Mouse (Mus musculus): Measurements from ENCODE around the gene Tpm4. TPM values are rescaled to one million over a fixed set of nuclear protein-coding genes. Genes with fewer than 3 reads are reported as not detected.

The Tpm4 gene
- polyA plus RNA-seq, 1 experiment = 55.7 TPM

DNA sequence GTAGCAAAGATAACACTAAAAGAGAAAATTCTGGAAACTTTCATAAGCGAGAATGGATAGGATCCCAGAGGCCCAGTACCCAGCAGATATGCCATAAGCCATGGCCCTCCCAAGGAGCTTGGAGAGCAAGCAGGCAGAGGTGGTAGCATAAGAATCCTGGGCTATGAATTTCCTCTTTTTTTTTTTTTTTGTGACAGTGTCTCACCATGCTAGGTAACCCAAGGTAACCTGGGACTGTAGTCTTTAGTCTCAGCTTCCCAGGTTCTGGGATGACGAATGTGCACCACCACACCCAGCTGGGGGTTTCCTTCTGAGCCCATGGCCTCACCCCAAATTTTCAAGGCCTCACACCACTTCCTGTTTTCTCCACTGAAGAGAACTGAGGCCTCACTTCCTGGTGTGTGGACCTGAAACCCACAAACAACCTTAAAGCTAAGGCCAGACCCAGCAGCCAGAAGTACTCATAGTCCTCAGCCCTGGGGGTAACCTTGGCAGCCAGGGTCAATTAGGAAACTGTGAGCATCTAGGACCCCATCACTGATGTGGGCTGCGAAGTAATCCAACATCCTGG lies 34.4 kb downstream of the Tpm4 start:
- H3K27ac ChIP-seq (ENCODE audit: insufficient read depth, low read depth, low read length) = peak overlapping the region; percentile 49; the same call in 1 of the 2 replicates
- 94% methylated on average over 3 of the region's 3 CpGs for WGBS
- no peaks in the 10 kb centered on the region for H3K4me1 ChIP-seq (ENCODE audit: control insufficient read depth, insufficient read depth, low read length)
- TF ChIP-seq CTCF (conservative IDR thresholded peaks at IDR 0.05; ENCODE audit: insufficient read depth, insufficient read length, low read depth, low read length) (no peak), POLR2A (IDR thresholded peaks at IDR 0.05; ENCODE audit: low read depth, low read length) (no peak)
- H3K36me3 ChIP-seq (ENCODE audit: control insufficient read depth, insufficient read depth, low read length) = peaks cover under 1% of the 10 kb centered on the region
- H3K27me3 ChIP-seq (replicated peaks; ENCODE audit: control insufficient read depth, insufficient read depth, low read length) = no peaks in the 10 kb centered on the region
- no peak overlapping the region for H3K4me3 ChIP-seq (ENCODE audit: insufficient read depth, low read depth, low read length)
- DNase-seq = no peak

DNA sequence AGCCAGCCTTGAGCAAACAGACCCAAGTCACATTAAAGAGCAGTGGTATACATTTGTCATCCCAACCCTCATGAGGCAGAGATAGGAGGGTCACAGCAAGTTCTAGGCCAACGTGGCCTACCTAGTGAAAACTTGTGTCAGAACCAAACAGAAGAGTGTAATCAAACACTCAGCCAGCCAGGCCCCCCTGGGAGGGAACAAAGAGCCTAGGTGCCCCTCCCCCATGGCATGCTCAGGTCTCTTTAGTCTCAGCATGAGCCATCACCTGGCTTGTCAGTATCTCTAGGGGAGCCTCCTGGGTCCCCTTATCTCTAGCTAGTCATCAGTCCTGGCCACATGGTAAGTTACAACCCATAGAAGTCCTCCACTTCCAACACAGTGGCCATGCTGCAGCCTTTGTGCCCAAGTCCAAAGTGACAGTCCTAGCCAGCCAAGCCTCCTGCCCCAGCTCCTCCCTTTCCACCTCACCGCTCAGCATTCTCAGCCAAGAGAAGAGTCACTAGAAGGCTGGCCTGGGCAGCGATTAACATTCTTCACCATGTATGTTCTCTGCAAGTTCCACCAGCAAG lies 35.0 kb downstream of the Tpm4 start:
- Histone ChIP-seq H3K27ac (ENCODE audit: insufficient read depth, low read depth, low read length) (peak overlapping the region; percentile 49; the same call in 1 of the 2 replicates), H3K4me3 (ENCODE audit: insufficient read depth, low read depth, low read length) (no peak overlapping the region), H3K36me3 (ENCODE audit: control insufficient read depth, insufficient read depth, low read length) (peaks cover 2% of the 10 kb centered on the region), H3K4me1 (ENCODE audit: control insufficient read depth, insufficient read depth, low read length) (no peaks in the 10 kb centered on the region), H3K27me3 (replicated peaks; ENCODE audit: control insufficient read depth, insufficient read depth, low read length) (no peaks in the 10 kb centered on the region)
- TF ChIP-seq CTCF (conservative IDR thresholded peaks at IDR 0.05; ENCODE audit: insufficient read depth, insufficient read length, low read depth, low read length) (no peak), POLR2A (IDR thresholded peaks at IDR 0.05; ENCODE audit: low read depth, low read length) (no peak)
- DNase-seq = peak; percentile 89
- 57% methylated on average over 3 of the region's 3 CpGs for WGBS

- H3K27ac ChIP-seq (ENCODE audit: insufficient read depth, low read depth, low read length) = no peak overlapping the region
- H3K36me3 ChIP-seq (ENCODE audit: control insufficient read depth, insufficient read depth, low read length) = peaks cover 2% of the 10 kb centered on the region
- no peak overlapping the region for H3K4me3 ChIP-seq (ENCODE audit: insufficient read depth, low read depth, low read length)
- WGBS = 68% methylated on average over 5 of the region's 5 CpGs
- H3K27me3 ChIP-seq (replicated peaks; ENCODE audit: control insufficient read depth, insufficient read depth, low read length) = no peaks in the 10 kb centered on the region
- H3K4me1 ChIP-seq (ENCODE audit: control insufficient read depth, insufficient read depth, low read length) = no peaks in the 10 kb centered on the region
- no peak for TF ChIP-seq POLR2A (IDR thresholded peaks at IDR 0.05; ENCODE audit: low read depth, low read length)
- TF ChIP-seq CTCF (conservative IDR thresholded peaks at IDR 0.05; ENCODE audit: insufficient read depth, insufficient read length, low read depth, low read length) = peak; percentile 79
- DNase-seq = peak; percentile 68
Measured at GRCm38 (mm10) chr8:72177346-72177925, 42.7 kb downstream of the Tpm4 start.

DNA sequence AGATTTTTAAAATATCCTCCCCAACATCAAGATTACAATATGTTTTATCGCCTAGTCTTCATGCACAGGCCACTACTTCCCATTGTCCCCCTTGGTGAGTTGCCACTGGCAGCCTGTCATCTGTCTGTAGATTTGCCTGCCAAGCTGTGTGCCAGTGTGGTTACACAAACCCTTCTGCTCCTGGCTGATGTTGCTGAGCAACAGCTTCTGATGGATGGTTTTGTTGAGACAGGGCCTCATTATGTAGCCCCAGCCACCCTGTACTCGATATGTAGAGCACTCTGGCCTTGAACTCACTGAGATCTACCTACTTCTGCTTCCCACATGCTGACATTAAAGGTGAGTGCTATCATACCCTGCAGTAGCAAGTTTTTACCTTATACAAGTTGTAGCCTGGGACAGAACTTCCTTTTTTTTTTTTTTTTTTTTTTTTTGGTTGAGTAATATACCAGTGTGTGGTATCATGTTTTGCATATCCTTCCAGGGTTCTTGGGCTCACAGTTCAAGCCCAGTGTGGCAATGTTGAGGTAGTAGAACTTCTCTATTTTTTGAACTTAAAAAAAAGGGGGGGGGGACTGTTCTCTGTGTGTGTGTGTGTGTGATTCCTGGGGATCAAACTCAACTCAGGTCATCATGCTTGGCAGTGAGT lies 48.9 kb downstream of the Tpm4 start:
- WGBS = 88% methylated on average over 2 of the region's 2 CpGs
- no peaks in the 10 kb centered on the region for H3K36me3 ChIP-seq (ENCODE audit: control insufficient read depth, insufficient read depth, low read length)
- no peak for DNase-seq
- no peak for TF ChIP-seq CTCF (conservative IDR thresholded peaks at IDR 0.05; ENCODE audit: insufficient read depth, insufficient read length, low read depth, low read length)
- no peak for TF ChIP-seq POLR2A (IDR thresholded peaks at IDR 0.05; ENCODE audit: low read depth, low read length)
- H3K4me1 ChIP-seq (ENCODE audit: control insufficient read depth, insufficient read depth, low read length) = peaks cover 6% of the 10 kb centered on the region; the same call in 1 of the 2 replicates
- H3K4me3 ChIP-seq (ENCODE audit: insufficient read depth, low read depth, low read length) = no peak overlapping the region
- H3K27ac ChIP-seq (ENCODE audit: insufficient read depth, low read depth, low read length) = no peak overlapping the region
- H3K27me3 ChIP-seq (replicated peaks; ENCODE audit: control insufficient read depth, insufficient read depth, low read length) = no peaks in the 10 kb centered on the region

DNA sequence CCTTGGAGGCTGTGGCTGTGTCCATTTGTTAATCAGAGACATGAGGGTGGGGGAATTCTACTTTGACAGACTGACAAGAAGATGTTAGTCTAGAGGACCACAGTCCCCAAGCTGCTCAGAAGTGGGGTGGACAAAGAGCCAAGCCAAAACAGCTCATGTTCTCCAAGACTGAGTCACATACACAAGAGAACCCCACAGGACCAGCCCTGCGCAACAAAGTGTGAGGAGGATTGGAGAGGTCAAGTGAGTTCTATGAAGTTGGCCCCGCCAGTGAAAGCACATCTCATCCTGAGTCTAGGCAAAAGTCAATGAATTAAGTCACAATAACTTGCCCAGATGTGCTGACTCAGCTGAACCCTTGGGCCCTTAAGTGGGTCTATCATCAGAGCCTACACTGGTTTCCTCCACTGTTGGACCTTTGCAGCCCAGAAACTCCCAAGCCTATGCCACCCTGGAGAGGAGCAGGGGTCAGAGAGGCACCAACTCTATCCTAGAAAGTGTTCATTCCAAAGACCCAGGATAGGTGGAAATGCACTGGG lies 53.1 kb downstream of the Tpm4 start:
- peaks cover 6% of the 10 kb centered on the region; the same call in 1 of the 2 replicates for H3K4me1 ChIP-seq (ENCODE audit: control insufficient read depth, insufficient read depth, low read length)
- H3K27me3 ChIP-seq (replicated peaks; ENCODE audit: control insufficient read depth, insufficient read depth, low read length) = no peaks in the 10 kb centered on the region
- TF ChIP-seq POLR2A (IDR thresholded peaks at IDR 0.05; ENCODE audit: low read depth, low read length) (no peak), CTCF (conservative IDR thresholded peaks at IDR 0.05; ENCODE audit: insufficient read depth, insufficient read length, low read depth, low read length) (no peak)
- no peak overlapping the region for H3K4me3 ChIP-seq (ENCODE audit: insufficient read depth, low read depth, low read length)
- WGBS = 93% methylated on average over 2 of the region's 2 CpGs
- H3K36me3 ChIP-seq (ENCODE audit: control insufficient read depth, insufficient read depth, low read length) = no peaks in the 10 kb centered on the region
- no peak overlapping the region for H3K27ac ChIP-seq (ENCODE audit: insufficient read depth, low read depth, low read length)
- no peak for DNase-seq

GRCm38 (mm10) chr8:72189417-72190214 lies 54.8 kb downstream of the Tpm4 start, which contains the start of gene Hsh2d:
Hsh2d (plus strand) TSS chr8:72189638.
- Histone ChIP-seq H3K36me3 (ENCODE audit: control insufficient read depth, insufficient read depth, low read length) (no peaks in the 10 kb centered on the region), H3K4me1 (ENCODE audit: control insufficient read depth, insufficient read depth, low read length) (0 out of 2 replicates have a peak, but pooled peaks cover under 1% of the 10 kb centered on the region), H3K4me3 (ENCODE audit: insufficient read depth, low read depth, low read length) (no peak within 1 kb of the TSS), H3K27me3 (replicated peaks; ENCODE audit: control insufficient read depth, insufficient read depth, low read length) (no peaks in the 10 kb centered on the region), H3K27ac (ENCODE audit: insufficient read depth, low read depth, low read length) (no peak within 1 kb of the TSS)
- no peak for TF ChIP-seq POLR2A (IDR thresholded peaks at IDR 0.05; ENCODE audit: low read depth, low read length)
- TF ChIP-seq CTCF (conservative IDR thresholded peaks at IDR 0.05; ENCODE audit: insufficient read depth, insufficient read length, low read depth, low read length) = no peak
- 62% methylated on average over 12 of the region's 12 CpGs for WGBS
- DNase-seq = no peak
